Mouse (Mus musculus) limb, embryonic 15.5 days (tissue): ENCODE data around the gene Ccdc60. TPM values are rescaled to one million over a fixed set of nuclear protein-coding genes. Genes with fewer than 3 reads are reported as not detected.

Experiments
- ATAC-seq: fragments of 200-750 bp; cut with Nextera tagmentation; 2 replicates; pipeline ENCODE4 v1.8.0; 2017; ENCODE audit warnings: low read depth, moderate TSS enrichment; ENCODE audit not compliant: insufficient number of reproducible peaks, low FRiP score, low TSS enrichment
- H3K27ac ChIP-seq: fragments of 300-500 bp; sonication (generic); 2 replicates; pipeline ENCODE4 v1.5.1; 2015; ENCODE audit warnings: moderate library complexity, mild to moderate bottlenecking, inconsistent platforms
- H3K27me3 ChIP-seq: fragments of 300-500 bp; sonication (generic); 2 replicates; pipeline ENCODE4 v1.6.1; 2015; ENCODE audit warnings: inconsistent platforms
- H3K36me3 ChIP-seq: fragments of 300-500 bp; sonication (generic); 2 replicates; pipeline ENCODE4 v1.6.1; 2015; ENCODE audit warnings: inconsistent platforms
- H3K4me1 ChIP-seq: fragments of 300-500 bp; sonication (generic); 2 replicates; pipeline ENCODE4 v1.6.1; 2015; ENCODE audit warnings: inconsistent platforms
- H3K4me2 ChIP-seq: fragments of 300-500 bp; sonication (generic); 2 replicates; pipeline ENCODE4 v1.6.1; 2015; ENCODE audit warnings: mild to moderate bottlenecking, inconsistent platforms
- H3K4me3 ChIP-seq: fragments of 300-500 bp; sonication (generic); 2 replicates; pipeline ENCODE4 v1.5.1; 2015; ENCODE audit warnings: mild to moderate bottlenecking, inconsistent platforms
- H3K9ac ChIP-seq: fragments of 300-500 bp; sonication (generic); 2 replicates; pipeline ENCODE4 v1.6.1; 2015; ENCODE audit warnings: inconsistent platforms
- H3K9me3 ChIP-seq: fragments of 300-500 bp; sonication (generic); 2 replicates; pipeline ENCODE4 v1.6.1; 2016; ENCODE audit warnings: inconsistent platforms
- WGBS: fragments of 180-500 bp; shearing (Covaris S2); methylation state at CpG from one replicate; pipeline ENCODE4 v1.1.7; 2015; 5-methylcytosine and 5-hydroxymethylcytosine counted together
- polyA plus RNA-seq: library from polyadenylated mRNA; unstranded; fragments of >200 nt; fragmentation: Nextera tagmentation; extraction: Ambion mirVana; gene quantifications from 2 replicates; pipeline ENCODE4 v1.2.1, GENCODE M21; 2015

Gene Ccdc60
- polyA plus RNA-seq, 1 experiment from 2014 or later, result 1.4 TPM

- Histone ChIP-seq H3K27ac (no peak overlapping the region), H3K4me3 (no peak overlapping the region), H3K4me1 (no peaks in the 10 kb centered on the region), H3K36me3 (no peaks in the 10 kb centered on the region), H3K9ac (no peak overlapping the region), H3K4me2 (no peak overlapping the region), H3K9me3 (no peaks in the 10 kb centered on the region), H3K27me3 (no peaks in the 10 kb centered on the region)
- WGBS, result 88% methylated on average over 10 of the region's 10 CpGs
- no peak for ATAC-seq
Measured at GRCm38 (mm10) chr5:116108651-116109050, 180.1 kb downstream of the Ccdc60 start.

- Histone ChIP-seq H3K4me2 (no peak overlapping the region), H3K4me3 (no peak overlapping the region), H3K9me3 (no peaks in the 10 kb centered on the region), H3K36me3 (no peaks in the 10 kb centered on the region), H3K27ac (no peak overlapping the region), H3K27me3 (peaks cover 22% of the 10 kb centered on the region), H3K9ac (no peak overlapping the region), H3K4me1 (peaks cover 4% of the 10 kb centered on the region; the same call in 1 of the 2 replicates)
- WGBS, result 87% methylated on average over 6 of the region's 6 CpGs
- ATAC-seq, result no peak
Measured at GRCm38 (mm10) chr5:116084231-116084630, 204.6 kb downstream of the Ccdc60 start.

DNA sequence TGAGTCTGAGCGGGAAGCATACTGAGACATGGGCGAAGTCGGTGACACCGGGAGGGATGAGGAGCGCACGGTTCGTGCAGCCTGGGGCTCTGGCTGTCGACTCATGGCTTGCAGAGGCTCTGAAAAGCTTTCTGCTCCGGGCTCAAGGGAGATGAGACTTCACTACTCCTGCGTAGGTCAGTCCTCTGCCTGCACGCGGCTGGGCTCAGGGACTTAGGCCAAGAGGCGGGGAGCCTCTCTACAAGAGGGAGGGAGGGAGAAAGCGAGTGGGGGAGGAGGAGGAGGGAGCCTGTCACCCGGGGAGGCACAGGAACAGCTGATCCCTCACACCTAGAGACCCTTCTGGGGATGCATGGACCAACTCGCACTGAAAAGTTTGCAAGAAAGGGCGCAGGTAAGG lies 205.7 kb downstream of the Ccdc60 start, which contains the start of gene Tmem233:
Tmem233 (minus strand) TSS at position 164 of the 400 bp plus-strand sequence.
- no peak within 1 kb of the TSS for H3K4me3 ChIP-seq
- H3K9ac ChIP-seq, result no peak within 1 kb of the TSS
- peaks cover 4% of the 10 kb centered on the region; the same call in 1 of the 2 replicates for H3K4me1 ChIP-seq
- no peak within 1 kb of the TSS for H3K4me2 ChIP-seq
- H3K27ac ChIP-seq, result no peak within 1 kb of the TSS
- H3K36me3 ChIP-seq, result no peaks in the 10 kb centered on the region
- no peaks in the 10 kb centered on the region for H3K9me3 ChIP-seq
- peaks cover 22% of the 10 kb centered on the region for H3K27me3 ChIP-seq
- ATAC-seq, result no peak
- WGBS, result 13% methylated on average over 17 of the region's 17 CpGs

GRCm38 (mm10) chr5:116082241-116082900 lies 206.4 kb downstream of the Ccdc60 start:
- WGBS, result 33% methylated on average over 17 of the region's 17 CpGs
- H3K4me2 ChIP-seq, result no peak overlapping the region
- no peak overlapping the region for H3K27ac ChIP-seq
- ATAC-seq, result no peak
- peaks cover 22% of the 10 kb centered on the region for H3K27me3 ChIP-seq
- no peak overlapping the region for H3K9ac ChIP-seq
- H3K9me3 ChIP-seq, result no peaks in the 10 kb centered on the region
- peaks cover 4% of the 10 kb centered on the region; the same call in 1 of the 2 replicates for H3K4me1 ChIP-seq
- H3K4me3 ChIP-seq, result no peak overlapping the region
- H3K36me3 ChIP-seq, result no peaks in the 10 kb centered on the region

DNA sequence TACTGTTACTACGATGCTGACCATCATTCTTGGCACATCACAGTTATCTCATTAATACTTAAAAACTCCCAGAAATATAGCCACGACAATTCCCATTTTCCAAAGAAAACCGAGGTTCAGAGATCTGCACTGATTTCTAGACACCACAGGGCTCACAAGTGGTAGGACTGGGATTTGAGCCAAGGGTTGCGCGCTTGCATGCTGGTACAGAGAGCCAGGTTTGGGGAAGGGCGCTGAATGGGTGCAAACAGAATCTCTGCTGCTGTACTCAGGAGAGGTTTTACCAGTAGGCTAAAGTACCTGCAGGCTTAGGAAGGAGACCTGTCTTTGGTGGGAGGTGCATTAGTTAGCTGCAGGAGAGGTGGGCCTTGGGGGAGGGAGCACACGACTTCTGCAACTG lies 207.2 kb downstream of the Ccdc60 start:
- H3K9ac ChIP-seq, result no peak overlapping the region
- WGBS, result 74% methylated on average over 7 of the region's 7 CpGs

GRCm38 (mm10) chr5:116080736-116081135 lies 208.0 kb downstream of the Ccdc60 start:
- Histone ChIP-seq H3K27ac (no peak overlapping the region), H3K9ac (no peak overlapping the region), H3K9me3 (no peaks in the 10 kb centered on the region), H3K27me3 (peaks cover 22% of the 10 kb centered on the region), H3K4me3 (no peak overlapping the region), H3K36me3 (no peaks in the 10 kb centered on the region), H3K4me1 (peaks cover 4% of the 10 kb centered on the region; the same call in 1 of the 2 replicates), H3K4me2 (no peak overlapping the region)
- ATAC-seq, result no peak
- 62% methylated on average over 6 of the region's 6 CpGs for WGBS

More for the DNA sequence above, 207.2 kb downstream of the Ccdc60 start:
- no peak for ATAC-seq
- H3K4me1 ChIP-seq, result peaks cover 4% of the 10 kb centered on the region; the same call in 1 of the 2 replicates
- H3K4me2 ChIP-seq, result no peak overlapping the region
- H3K27me3 ChIP-seq, result peaks cover 22% of the 10 kb centered on the region
- no peak overlapping the region for H3K4me3 ChIP-seq
- H3K9me3 ChIP-seq, result no peaks in the 10 kb centered on the region
- no peaks in the 10 kb centered on the region for H3K36me3 ChIP-seq
- H3K27ac ChIP-seq, result no peak overlapping the region

Other genes starting within 250 kb of the Ccdc60 start
- 0.05 TPM in 1 of 2 replicates, not detected in the other for gene Tmem233, start 205.7 kb downstream of the Ccdc60 start, polyA plus RNA-seq
- gene Hspb8, start 133.9 kb upstream of the Ccdc60 start, polyA plus RNA-seq, result 27.1 and 38.1 TPM in 2 replicates